In genomic region chr11:70516352-70516751, GRCm38 (mm10) we compare ENCODE assay signal across 10 mouse cellular contexts. TPM values are rescaled to one million over a fixed set of nuclear protein-coding genes. Genes with fewer than 3 reads are reported as not detected.
DNase-seq lines count a peak whose midpoint lies in the region; ATAC-seq lines count a peak whose summit lies in the region.
"Had no signal": no experiment of that assay in that cellular context is flagged by ENCODE, and none has a peak within 500 bp of the region (broad histone marks: within the 10 kb centered on the region; RNA-seq: fewer than 3 reads in every experiment).

No protein-coding gene starts in this region.

- H3K27ac ChIP-seq in liver, embryonic 13.5 days = no peak overlapping the region
- no peak overlapping the region for H3K27ac ChIP-seq in liver, embryonic 12.5 days
- H3K27ac ChIP-seq: heart, embryonic 13.5 days; macrophage had no signal

- H3K4me3 ChIP-seq in liver, embryonic 13.5 days (replicated peaks) = no peak overlapping the region
- H3K4me3 ChIP-seq in liver, embryonic 12.5 days = no peak overlapping the region
- H3K4me3 ChIP-seq: heart, embryonic 13.5 days had no signal

- H3K36me3 ChIP-seq in liver, embryonic 13.5 days = no peaks in the 10 kb centered on the region
- H3K36me3 ChIP-seq in liver, embryonic 12.5 days = no peaks in the 10 kb centered on the region
- H3K36me3 ChIP-seq: heart, embryonic 13.5 days had no signal

- 19% methylated on average over 2 of the region's 2 CpGs for whole genome bisulfite sequencing in liver, embryonic 13.5 days (ENCODE audit: insufficient replicate concordance)
- WGBS in liver, embryonic 12.5 days (ENCODE audit: insufficient replicate concordance) = 16% methylated on average over 2 of the region's 2 CpGs

- H3K27me3 ChIP-seq in liver, embryonic 13.5 days = peaks cover 15% of the 10 kb centered on the region
- H3K27me3 ChIP-seq in liver, embryonic 12.5 days (replicated peaks) = peaks cover 32% of the 10 kb centered on the region

- H3K4me2 ChIP-seq in liver, embryonic 13.5 days = no peak overlapping the region
- H3K4me2 ChIP-seq in liver, embryonic 12.5 days = no peak overlapping the region
- H3K4me2 ChIP-seq: heart, embryonic 13.5 days had no signal

- peak; percentile 54 to 71 for DNase-seq in cerebellum, postnatal 10 days
- no peak for DNase-seq in cerebellum, adult 9-11 months
- DNase-seq in liver, embryonic 13.5 days = peak; percentile 20
- peak; percentile 75 for DNase-seq in brain, adult 2 months (ENCODE audit: low read depth, low spot score)
- DNase-seq in kidney, postnatal 36 days = peak; percentile 45 to 47
- DNase-seq in urinary bladder, postnatal 10 days (ENCODE audit: low spot score) = no peak
- no peak for DNase-seq in left cerebral cortex, postnatal 36 days (ENCODE audit: low spot score in 2 of 2)

- no peak for ATAC-seq in liver, embryonic 13.5 days (ENCODE audit: low read depth)
- no peak for ATAC-seq in liver, embryonic 12.5 days

- no peaks in the 10 kb centered on the region for H3K9me3 ChIP-seq in liver, embryonic 13.5 days (replicated peaks)
- no peaks in the 10 kb centered on the region for H3K9me3 ChIP-seq in liver, embryonic 12.5 days (replicated peaks)
- H3K9me3 ChIP-seq: heart, embryonic 13.5 days had no signal

- H3K4me1 ChIP-seq in liver, embryonic 13.5 days (replicated peaks) = peaks cover 33% of the 10 kb centered on the region
- peaks cover 39% of the 10 kb centered on the region for H3K4me1 ChIP-seq in liver, embryonic 12.5 days

- intact Hi-C loops in left cerebral cortex, postnatal 36 days (cut with DNase I) = loop anchor here (2.0 to 5.0 kb wide), 2 partner anchors 106 to 236 kb away; no protein-coding TSS in a partner anchor

- H3K9ac ChIP-seq in liver, embryonic 13.5 days = no peak overlapping the region
- no peak overlapping the region for H3K9ac ChIP-seq in liver, embryonic 12.5 days
- H3K9ac ChIP-seq: heart, embryonic 13.5 days had no signal

RNA-seq across cellular contexts. Expression of gene Vmo1, which starts 1.9 kb away (rescaled TPM):
- 0.23 and 0.46 TPM in 2 replicates for polyA plus RNA-seq in liver, embryonic 13.5 days (2015; fragmentation: Nextera tagmentation; extraction: Ambion mirVana)
- 0.42 and 0.44 TPM in 2 replicates for polyA plus RNA-seq in liver, embryonic 12.5 days (2016; fragmentation: Nextera tagmentation; extraction: Ambion mirVana)
- total RNA-seq in left cerebral cortex, postnatal 36 days (2021) = not detected
- polyA plus RNA-seq: heart, embryonic 13.5 days; macrophage had no signal

RNA-seq across cellular contexts. Expression of gene Gltpd2, which starts 2.6 kb away (rescaled TPM):
- 19.6 and 20.0 TPM in 2 replicates for polyA plus RNA-seq in liver, embryonic 13.5 days (2015; fragmentation: Nextera tagmentation; extraction: Ambion mirVana)
- 15.3 and 17.5 TPM in 2 replicates for polyA plus RNA-seq in liver, embryonic 12.5 days (2016; fragmentation: Nextera tagmentation; extraction: Ambion mirVana)
- total RNA-seq in left cerebral cortex, postnatal 36 days (2021) = not detected
- polyA plus RNA-seq: macrophage had no signal

RNA-seq across cellular contexts. Expression of gene Psmb6, which starts 8.8 kb away (rescaled TPM):
- polyA plus RNA-seq in liver, embryonic 13.5 days (2015; fragmentation: Nextera tagmentation; extraction: Ambion mirVana) = 372 and 419 TPM in 2 replicates
- 415 and 437 TPM in 2 replicates for polyA plus RNA-seq in liver, embryonic 12.5 days (2016; fragmentation: Nextera tagmentation; extraction: Ambion mirVana)
- 100 to 1,000 TPM; 164 to 187 TPM for total RNA-seq in left cerebral cortex, postnatal 36 days (2021)

RNA-seq across cellular contexts. Expression of gene Tm4sf5, which starts 11.3 kb away (rescaled TPM):
- 2.1 and 2.5 TPM in 2 replicates for polyA plus RNA-seq in liver, embryonic 13.5 days (2015; fragmentation: Nextera tagmentation; extraction: Ambion mirVana)
- polyA plus RNA-seq in liver, embryonic 12.5 days (2016; fragmentation: Nextera tagmentation; extraction: Ambion mirVana) = 2.8 and 2.9 TPM in 2 replicates
- total RNA-seq in left cerebral cortex, postnatal 36 days (2021) = not detected

RNA-seq across cellular contexts. Expression of gene Gm40193, which starts 16.4 kb away (rescaled TPM):
- polyA plus RNA-seq in liver, embryonic 13.5 days (2015; fragmentation: Nextera tagmentation; extraction: Ambion mirVana) = not detected in 2 replicates
- polyA plus RNA-seq in liver, embryonic 12.5 days (2016; fragmentation: Nextera tagmentation; extraction: Ambion mirVana) = not detected in 2 replicates
- total RNA-seq in left cerebral cortex, postnatal 36 days (2021) = not detected
- polyA plus RNA-seq: heart, embryonic 13.5 days; macrophage had no signal

Comparison
In these comparisons a context has a peak if more than half of its experiments do, and no peak if none do; other contexts are left out.
1. DNase-seq: peak in cerebellum, postnatal 10 days (2 of 2), liver, embryonic 13.5 days (single experiment), brain, adult 2 months (single experiment) and kidney, postnatal 36 days (2 of 2); none in cerebellum, adult 9-11 months (single experiment), urinary bladder, postnatal 10 days (single experiment) and left cerebral cortex, postnatal 36 days (0 of 2).